Mouse (Mus musculus) C2C12 (cell line): Measurements from ENCODE around the gene Msh2.
"Not testable (repeated sequence)": the region's sequence is repeated elsewhere in the genome, so short reads cannot be mapped to it uniquely, and the experiment has no call there.

ENCODE experiments used
- CTCF ChIP-seq: IDR thresholded peaks from one replicate; pipeline ENCODE4 v1.5.1; 2011; ENCODE audit not compliant: control insufficient read depth, insufficient read depth, insufficient read length
- MYOD1 ChIP-seq: IDR thresholded peaks from one replicate; pipeline ENCODE4 v1.6.1; 2011; ENCODE audit warnings: low read depth; ENCODE audit not compliant: control insufficient read depth, insufficient read length

- not testable (repeated sequence) for TF ChIP-seq MYOD1, CTCF
These were observed 4.9 kb downstream of the Msh2 start for GRCm38 (mm10) chr17:87676916-87677474.
